Mouse (Mus musculus): Measurements from ENCODE around the gene Lipo4.
"Not testable (repeated sequence)": the region's sequence is repeated elsewhere in the genome, so short reads cannot be mapped to it uniquely, and the experiment has no call there.

Lipo4 gene

GRCm38 (mm10) chr19:33517680-33518079 lies at the start of gene Lipo4:
TSS of gene Lipo4 (minus strand) at chr19:33517780.
- DNase-seq (ENCODE audit: low spot score): no peak

- DNase-seq (ENCODE audit: low spot score): not testable (repeated sequence)
These were observed 61.2 kb downstream of the Lipo4 start for GRCm38 (mm10) chr19:33456426-33456825.

GRCm38 (mm10) chr19:33453725-33454124 lies 63.9 kb downstream of the Lipo4 start:
- DNase-seq (ENCODE audit: low spot score): no peak
